ENCODE assay signal across 8 mouse cellular contexts in genomic region chrX:94724192-94724971, GRCm38 (mm10). TPM values are rescaled to one million over a fixed set of nuclear protein-coding genes. Genes with fewer than 3 reads are reported as not detected.
DNase-seq lines count a peak whose midpoint lies in the region; ATAC-seq and TF ChIP-seq lines count a peak whose summit lies in the region.
"Not testable (repeated sequence)": the region's sequence is repeated elsewhere in the genome, so short reads cannot be mapped to it uniquely, and the experiment has no call there.

TSS of gene Zxdb (plus strand) at chrX:94724569.

- not testable (repeated sequence) for H3K4me1 ChIP-seq in forebrain, embryonic 12.5 days; heart, embryonic 16.5 days (ENCODE audit: control insufficient read depth, insufficient read depth, low read length); intestine, postnatal 0 days (replicated peaks; ENCODE audit: control insufficient read depth, insufficient read depth, low read length); liver, embryonic 14.5 days (replicated peaks; ENCODE audit: control insufficient read depth in 2 of 2, insufficient read depth in 2 of 2, low read length in 1 of 2); midbrain, embryonic 13.5 days (replicated peaks); stomach, embryonic 15.5 days

- H3K27me3 ChIP-seq in forebrain, embryonic 12.5 days; heart, embryonic 16.5 days (ENCODE audit: control insufficient read depth, insufficient read depth, low read length); intestine, postnatal 0 days (replicated peaks; ENCODE audit: control insufficient read depth, insufficient read depth, low read length); liver, embryonic 14.5 days (ENCODE audit: control insufficient read depth, insufficient read depth, low read length); midbrain, embryonic 13.5 days; stomach, embryonic 15.5 days (replicated peaks): not testable (repeated sequence)

- peak; percentile 83 for ATAC-seq in forebrain, embryonic 12.5 days (ENCODE audit: low FRiP score)
- ATAC-seq in heart, embryonic 16.5 days (replicated peaks; ENCODE audit: extremely low read depth, insufficient read depth, low FRiP score) = peak; percentile 46; the same call in 1 of the 2 replicates
- ATAC-seq in intestine, postnatal 0 days = peak; percentile 58
- ATAC-seq in liver, embryonic 14.5 days (ENCODE audit: insufficient read depth) = peak; percentile 63
- ATAC-seq in midbrain, embryonic 13.5 days = peak; percentile 79
- peak; percentile 62 for ATAC-seq in stomach, embryonic 15.5 days (ENCODE audit: insufficient read depth, low FRiP score, low read depth)

- no CpG with 5 or more reads among the region's 60 CpGs for WGBS in forebrain, embryonic 12.5 days
- WGBS in heart, embryonic 16.5 days = no CpG with 5 or more reads among the region's 60 CpGs
- no CpG with 5 or more reads among the region's 60 CpGs for WGBS in intestine, postnatal 0 days
- no CpG with 5 or more reads among the region's 60 CpGs for WGBS in liver, embryonic 14.5 days (ENCODE audit: insufficient replicate concordance)
- whole genome bisulfite sequencing in midbrain, embryonic 13.5 days = no CpG with 5 or more reads among the region's 60 CpGs
- WGBS in stomach, embryonic 15.5 days = no CpG with 5 or more reads among the region's 60 CpGs

- not testable (repeated sequence) for H3K36me3 ChIP-seq in forebrain, embryonic 12.5 days (replicated peaks); heart, embryonic 16.5 days (ENCODE audit: control insufficient read depth, insufficient read depth); intestine, postnatal 0 days (ENCODE audit: control insufficient read depth, insufficient read depth); liver, embryonic 14.5 days (replicated peaks; ENCODE audit: control insufficient read depth, insufficient read depth, low read depth); midbrain, embryonic 13.5 days; stomach, embryonic 15.5 days

- not testable (repeated sequence) for TF ChIP-seq EP300 in liver, embryonic 14.5 days (IDR thresholded peaks at IDR 0.05; ENCODE audit: low read depth)

- H3K4me2 ChIP-seq in forebrain, embryonic 12.5 days; heart, embryonic 16.5 days (ENCODE audit: low read depth, low read length); intestine, postnatal 0 days (replicated peaks; ENCODE audit: low read depth); liver, embryonic 14.5 days (ENCODE audit: low read depth); midbrain, embryonic 13.5 days (replicated peaks); stomach, embryonic 15.5 days: not testable (repeated sequence)

- peak within 1 kb of the TSS; percentile 31 for H3K4me3 ChIP-seq in forebrain, embryonic 12.5 days (replicated peaks)
- H3K4me3 ChIP-seq in heart, embryonic 16.5 days (ENCODE audit: low read length) = 0 out of 2 replicates have a peak within 1 kb of the TSS, but pooled peaks have one; percentile 30
- H3K4me3 ChIP-seq in intestine, postnatal 0 days (ENCODE audit: low read depth, low read length) = not testable (repeated sequence)
- 0 out of 4 replicates have a peak within 1 kb of the TSS, but pooled peaks of 1 of the 2 experiments have one; percentile 28 for H3K4me3 ChIP-seq in liver, embryonic 14.5 days (ENCODE audit: insufficient read depth in 1 of 2, low read depth in 2 of 2, low read length in 2 of 2)
- H3K4me3 ChIP-seq in midbrain, embryonic 13.5 days (replicated peaks) = peak within 1 kb of the TSS; percentile 29
- H3K4me3 ChIP-seq in stomach, embryonic 15.5 days (replicated peaks) = 0 out of 2 replicates have a peak within 1 kb of the TSS, but pooled peaks have one; percentile 19

- DNase-seq in adrenal gland, adult 8-10 months; left cerebral cortex, adult 8-10 months (ENCODE audit: low spot score in 2 of 2); liver, embryonic 14.5 days (ENCODE audit: low read depth in 3 of 3, low spot score in 3 of 3): not testable (repeated sequence)

- not testable (repeated sequence) for H3K9ac ChIP-seq in forebrain, embryonic 12.5 days; heart, embryonic 16.5 days (ENCODE audit: low read length); intestine, postnatal 0 days (ENCODE audit: low read depth, low read length); liver, embryonic 14.5 days (replicated peaks); midbrain, embryonic 13.5 days (replicated peaks); stomach, embryonic 15.5 days

- not testable (repeated sequence) for TF ChIP-seq CTCF in intestine, postnatal 0 days (IDR thresholded peaks at IDR 0.05; ENCODE audit: low read depth); liver, embryonic 14.5 days (IDR thresholded peaks at IDR 0.05; ENCODE audit: low read depth)

- H3K9me3 ChIP-seq in forebrain, embryonic 12.5 days; heart, embryonic 16.5 days (replicated peaks; ENCODE audit: control insufficient read depth, low read length); intestine, postnatal 0 days (ENCODE audit: control insufficient read depth); liver, embryonic 14.5 days (ENCODE audit: control insufficient read depth, low read length); midbrain, embryonic 13.5 days; stomach, embryonic 15.5 days: not testable (repeated sequence)

- not testable (repeated sequence) for H3K27ac ChIP-seq in forebrain, embryonic 12.5 days; heart, embryonic 16.5 days (ENCODE audit: low read length); intestine, postnatal 0 days (ENCODE audit: low read depth, low read length); liver, embryonic 14.5 days; midbrain, embryonic 13.5 days; stomach, embryonic 15.5 days

RNA-seq across cellular contexts. Expression of gene Zxdb, which starts in this region (rescaled TPM):
- total RNA-seq in adrenal gland, adult 8-10 months (2022) = 10 to 100 TPM; 10.4 to 14.3 (median 12.4) TPM
- polyA plus RNA-seq in forebrain, embryonic 12.5 days (2016; fragmentation: Nextera tagmentation; extraction: Ambion mirVana) = 1.7 TPM in 2 replicates
- polyA plus RNA-seq in heart, embryonic 16.5 days (2015; fragmentation: Nextera tagmentation; extraction: Ambion mirVana) = 0.60 and 0.66 TPM in 2 replicates
- 1.4 and 1.7 TPM in 2 replicates for polyA plus RNA-seq in intestine, postnatal 0 days (2015; fragmentation: Nextera tagmentation; extraction: Ambion mirVana)
- 10 to 100 TPM; 20.0 to 26.2 (median 23.6) TPM for total RNA-seq in left cerebral cortex, adult 8-10 months (2022)
- polyA plus RNA-seq in liver, embryonic 14.5 days (2012; rRNA removed) = 1.1 TPM in 2 replicates
- 0.25 and 0.43 TPM in 2 replicates for polyA plus RNA-seq in liver, embryonic 14.5 days (2014; fragmentation: Nextera tagmentation; extraction: Ambion mirVana)
- polyA plus RNA-seq in midbrain, embryonic 13.5 days (2015; fragmentation: Nextera tagmentation; extraction: Ambion mirVana) = 1.4 and 1.5 TPM in 2 replicates
- 1.6 TPM in 2 replicates for polyA plus RNA-seq in stomach, embryonic 15.5 days (2015; fragmentation: Nextera tagmentation; extraction: Ambion mirVana)

Comparison
In these comparisons a context has a peak if more than half of its experiments do, and no peak if none do; other contexts are left out.
1. Peak in ATAC-seq and H3K4me3 ChIP-seq in heart, embryonic 16.5 days; RNA of the gene not detected or under 1 TPM.